Mouse (Mus musculus) lung, postnatal 14 days (tissue): Measurements from ENCODE around the gene Hes5.

ENCODE experiments used
- DNase-seq: peaks from one replicate; pipeline ENCODE4 v3.0.0; 2021

Hes5 gene

DNA sequence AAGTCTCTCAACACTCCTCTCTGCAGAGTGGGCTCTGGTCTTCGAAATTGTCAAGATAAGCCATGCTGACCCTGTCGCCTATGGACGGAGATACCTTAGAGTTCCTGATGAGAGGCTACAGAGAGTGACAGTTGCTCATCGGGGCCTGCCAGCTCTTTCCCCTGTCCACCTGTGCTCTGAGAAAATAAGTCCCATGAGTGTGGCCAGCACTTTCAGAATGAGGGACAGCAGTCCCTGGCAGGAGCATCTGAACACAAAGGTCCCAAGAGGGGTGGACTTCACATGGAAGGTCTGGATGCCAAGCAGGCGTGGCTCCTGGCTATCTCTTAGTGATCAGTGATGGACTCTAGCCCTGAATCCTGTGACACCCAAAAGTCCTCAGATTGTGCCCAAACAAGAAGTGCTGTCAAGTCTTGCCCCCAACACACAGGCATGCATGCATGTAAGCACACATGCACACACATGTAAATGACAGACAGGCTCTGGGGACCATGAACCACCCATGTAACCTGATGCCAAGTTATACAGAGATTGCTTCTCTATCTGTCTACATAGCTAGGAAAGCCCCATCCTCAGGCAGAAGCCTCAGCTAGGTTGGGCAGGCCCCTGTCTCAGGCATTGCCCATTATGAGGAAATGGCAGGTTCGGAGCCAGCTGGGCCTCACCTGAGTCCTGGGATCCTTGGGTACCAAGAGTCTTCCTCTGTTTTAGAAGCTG is 17.2 kb upstream of the Hes5 start:
- DNase-seq = no peak

DNA sequence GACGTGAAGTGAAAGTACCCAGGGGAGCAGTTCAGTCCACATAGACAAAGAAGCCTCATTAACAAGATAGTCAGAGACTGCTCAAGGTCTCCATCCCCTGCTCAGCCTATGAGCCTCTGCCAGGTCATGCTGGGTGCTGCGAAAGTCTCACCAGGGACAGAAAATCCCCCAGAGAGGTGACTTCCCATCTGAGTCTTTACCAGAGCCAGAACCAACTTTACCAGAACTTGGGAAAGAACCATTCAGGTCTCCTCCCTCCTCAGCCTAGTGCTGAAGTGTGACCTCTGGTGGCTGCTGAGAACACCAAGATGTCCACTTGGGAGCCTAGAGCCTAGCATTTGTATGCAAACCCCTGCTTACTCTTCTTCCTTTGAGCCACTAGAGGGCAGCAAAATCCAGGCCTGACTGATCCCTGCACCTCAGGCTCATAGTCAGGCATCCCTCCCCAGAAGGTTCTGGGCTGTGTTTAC is 16.6 kb upstream of the Hes5 start:
- peak; percentile 81 for DNase-seq

GRCm38 (mm10) chr4:154946319-154946718 is 14.4 kb upstream of the Hes5 start:
- DNase-seq = peak; percentile 69

DNA sequence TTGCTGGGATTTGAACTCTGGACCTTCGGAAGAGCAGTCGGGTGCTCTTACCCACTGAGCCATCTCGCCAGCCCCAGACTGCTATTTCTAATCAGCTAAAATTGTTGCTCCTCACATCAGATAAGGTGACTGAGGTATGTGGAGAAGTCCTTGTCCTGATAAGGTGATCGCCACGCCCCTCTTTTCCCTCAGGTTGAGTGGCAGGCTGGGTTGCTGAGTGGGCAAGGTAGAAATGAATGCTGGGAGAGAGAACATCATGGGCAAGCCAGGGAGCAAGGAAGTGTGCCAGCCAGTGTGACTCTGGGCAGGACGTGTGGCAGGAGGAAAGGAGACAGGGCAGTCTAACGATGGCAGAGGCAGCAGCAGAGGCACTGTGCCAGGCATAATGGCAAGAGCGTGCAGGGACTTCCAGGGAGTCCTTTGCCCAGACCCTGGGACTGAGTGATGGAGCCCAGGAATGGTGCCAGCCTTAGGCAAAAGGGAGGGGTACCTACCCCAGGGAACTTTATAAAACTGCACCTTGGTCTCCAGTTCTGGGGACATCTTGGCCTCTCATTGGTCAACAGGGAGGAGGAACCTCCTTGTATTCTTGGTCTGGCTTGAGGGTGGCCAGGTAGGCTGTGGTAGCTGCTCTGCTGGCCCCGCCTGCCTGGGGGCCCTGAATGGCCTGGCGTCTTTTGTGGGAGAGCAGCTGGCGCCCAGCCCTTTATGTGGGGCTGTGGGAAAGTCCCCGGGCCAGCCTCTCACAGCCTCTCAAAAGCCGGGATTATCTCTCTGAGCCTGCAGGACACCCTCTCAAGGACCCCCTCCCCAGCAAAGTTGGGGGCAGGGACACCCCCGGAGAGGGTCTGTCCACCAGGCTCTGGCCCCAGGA is 12.4 kb upstream of the Hes5 start:
- DNase-seq = peak; percentile 37

DNA sequence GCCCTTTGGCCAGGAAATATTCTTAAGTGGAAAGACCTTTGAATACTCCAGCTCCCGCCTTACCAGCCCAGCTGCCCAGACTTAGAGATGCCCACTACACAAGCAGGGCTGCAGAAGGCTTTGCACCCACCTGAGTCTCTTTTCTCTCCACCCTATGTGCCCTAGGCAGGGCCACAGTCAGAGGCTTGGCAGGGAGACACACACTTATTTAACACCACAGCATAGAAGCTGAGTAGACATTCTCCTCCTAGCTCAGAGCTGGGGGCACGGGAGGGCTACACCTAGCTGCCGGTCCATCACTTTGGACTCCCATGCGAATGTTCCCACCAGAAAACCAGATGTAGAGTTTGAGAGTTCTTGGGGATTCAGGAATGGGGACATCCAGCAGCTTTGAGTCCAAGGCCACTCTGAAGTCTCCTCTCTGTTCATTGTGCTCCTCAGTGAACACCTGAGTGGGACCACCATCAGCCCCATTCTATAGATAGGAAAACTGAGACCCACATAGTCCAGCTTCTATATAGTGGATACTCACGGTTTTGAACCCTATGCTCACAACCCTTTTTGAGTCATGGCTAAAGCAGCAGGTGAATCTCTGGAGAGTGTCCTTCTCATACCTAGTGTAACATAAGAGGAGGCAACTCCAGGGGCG is 11.7 kb upstream of the Hes5 start:
- DNase-seq = no peak

- DNase-seq = no peak
These were observed 11.1 kb upstream of the Hes5 start for GRCm38 (mm10) chr4:154949589-154949982.

- DNase-seq = no peak
These were observed 8.1 kb upstream of the Hes5 start for GRCm38 (mm10) chr4:154952461-154953241.

GRCm38 (mm10) chr4:154956604-154957003 is 4.1 kb upstream of the Hes5 start:
- DNase-seq = no peak

DNA sequence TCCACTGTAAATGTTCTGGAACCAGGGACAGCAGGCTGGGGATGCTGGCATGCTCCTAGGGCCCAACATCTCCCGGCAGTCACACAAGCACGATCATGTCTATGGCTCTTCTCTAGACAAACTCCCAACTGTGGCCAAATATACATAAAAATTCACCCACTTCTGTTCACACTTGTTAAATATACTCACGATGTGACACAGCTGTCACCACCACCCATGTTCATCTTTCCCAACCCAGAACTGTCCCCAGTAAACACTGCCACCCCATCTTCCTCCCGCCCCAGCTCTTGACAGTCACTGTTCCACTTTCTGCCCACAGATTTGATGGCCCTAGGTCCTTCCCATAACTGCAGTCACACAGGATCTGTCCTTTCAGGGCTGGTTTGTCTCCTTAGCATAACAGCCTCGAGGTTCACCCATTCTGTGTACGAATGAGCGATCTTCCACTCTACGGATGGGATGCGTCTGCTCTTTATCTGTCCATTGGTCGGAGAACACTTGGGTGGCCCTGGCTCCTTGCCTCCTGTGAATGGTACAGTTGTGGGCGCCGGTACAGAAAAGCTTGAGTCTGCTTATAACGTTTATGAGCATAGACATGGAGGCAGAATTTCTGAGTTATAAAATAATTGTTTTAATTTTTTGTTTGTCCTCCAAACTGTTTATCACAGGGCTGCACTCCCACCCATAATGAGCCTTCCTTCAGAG is 3.3 kb upstream of the Hes5 start:
- DNase-seq = no peak

DNA sequence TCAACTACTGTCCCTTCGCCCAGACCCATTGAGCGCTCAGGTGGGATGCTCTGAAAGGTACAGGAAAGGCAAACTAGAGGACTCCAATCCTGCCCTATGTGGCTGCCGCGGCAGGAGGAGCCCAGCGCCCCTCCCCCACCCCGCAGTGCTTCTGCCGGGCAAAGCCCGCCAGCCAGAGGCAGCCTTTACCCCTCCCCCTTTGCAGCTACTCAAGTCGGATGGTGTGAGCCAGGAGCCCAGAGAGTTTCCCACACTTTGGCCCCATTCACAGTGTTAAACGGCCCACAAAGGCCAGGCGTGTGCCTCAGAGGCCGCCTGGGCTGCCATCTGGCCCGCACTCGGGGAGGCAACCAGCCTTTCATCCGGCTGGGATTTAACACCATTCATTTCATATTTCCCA is 2.6 kb upstream of the Hes5 start:
- DNase-seq = no peak

- no peak for DNase-seq
These were observed 2.1 kb upstream of the Hes5 start for GRCm38 (mm10) chr4:154958621-154959020.

- no peak for DNase-seq
These were observed 568 bp upstream of the Hes5 start for GRCm38 (mm10) chr4:154960021-154960689.

- peak; percentile 37 for DNase-seq
These were observed 559 bp downstream of the Hes5 start for GRCm38 (mm10) chr4:154961226-154961738.

GRCm38 (mm10) chr4:154961911-154962310 is 1.2 kb downstream of the Hes5 start:
- peak; percentile 44 for DNase-seq

DNA sequence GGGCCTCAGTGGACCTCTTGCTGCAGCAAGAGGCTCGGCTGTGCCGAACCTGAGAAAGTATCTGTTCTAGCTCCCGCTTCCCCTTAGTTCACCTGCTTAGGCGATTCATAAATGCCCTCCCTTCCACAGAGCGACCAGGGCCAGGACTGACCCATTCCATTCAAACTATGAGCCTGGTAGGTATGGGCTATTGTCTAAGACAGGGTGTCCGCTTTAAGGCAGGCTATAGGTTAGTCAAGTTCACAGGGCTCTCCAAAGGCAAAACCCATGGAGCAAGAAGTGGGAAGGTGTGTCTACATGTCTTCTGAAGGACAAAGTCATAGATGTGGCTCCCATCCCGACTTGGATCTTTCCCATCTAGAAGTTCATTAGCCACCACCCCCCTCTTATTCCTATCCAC is 2.0 kb downstream of the Hes5 start:
- DNase-seq = no peak

DNA sequence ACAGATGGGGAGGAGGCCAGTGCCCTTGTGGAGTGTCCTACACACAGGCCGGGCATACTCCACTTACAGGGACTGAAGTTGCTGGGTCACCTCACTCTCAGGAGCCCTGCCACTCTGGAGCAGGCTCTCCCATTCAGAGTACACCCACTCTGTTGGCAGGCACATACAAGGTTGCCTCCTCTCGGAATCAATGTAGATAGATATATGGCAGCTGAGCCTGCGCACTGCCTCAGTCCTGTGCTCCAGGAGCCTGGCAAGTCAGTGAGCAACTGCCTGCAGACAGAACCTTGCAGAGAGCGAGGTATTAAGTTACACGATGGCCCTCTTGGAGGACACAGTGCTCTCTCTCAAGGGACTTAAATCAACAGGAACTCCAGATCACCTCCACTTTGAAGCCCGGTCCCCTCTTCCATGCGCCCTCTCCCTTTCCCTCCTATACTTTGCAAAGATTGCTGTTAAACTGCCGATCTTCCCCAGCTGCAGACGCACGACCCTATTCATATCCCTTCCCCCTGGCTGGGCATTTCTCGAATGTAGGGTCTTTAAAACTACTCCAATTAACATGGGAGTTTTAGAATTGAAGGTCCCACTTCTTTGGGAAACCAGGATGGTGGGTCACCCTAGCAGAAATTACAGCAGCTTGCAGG is 2.6 kb downstream of the Hes5 start:
- no peak for DNase-seq

DNA sequence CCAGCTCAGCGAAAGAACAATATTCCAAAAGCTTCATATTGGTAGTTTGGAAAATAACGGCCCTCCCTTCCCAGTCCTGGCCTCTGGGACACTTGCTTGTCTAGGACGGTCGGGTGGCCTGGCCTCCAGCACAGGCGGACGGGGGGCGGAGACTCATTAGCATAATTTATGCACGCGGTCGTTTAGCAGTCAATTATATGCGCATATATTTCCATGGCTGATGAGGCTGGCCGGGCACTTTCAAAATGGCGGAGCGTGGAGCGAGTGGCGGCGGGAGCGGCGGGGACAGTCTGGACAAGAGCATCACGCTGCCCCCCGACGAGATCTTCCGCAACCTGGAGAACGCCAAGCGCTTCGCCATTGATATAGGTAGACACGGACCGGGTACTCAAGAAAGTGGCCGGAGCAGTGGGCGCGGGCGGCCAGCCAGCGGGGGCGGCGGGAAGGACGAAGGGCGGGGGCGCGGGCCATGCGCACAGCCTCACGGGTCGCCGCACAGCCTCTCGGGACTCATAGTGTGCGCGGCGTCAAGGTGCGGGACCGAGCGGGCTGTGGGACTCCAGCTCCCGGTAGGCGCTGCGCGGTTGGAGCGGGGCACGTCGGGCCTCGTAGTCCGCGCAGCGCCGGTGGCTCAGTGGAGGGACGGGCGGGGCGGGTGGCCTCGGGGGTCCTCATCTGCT is 3.3 kb downstream of the Hes5 start, which contains the start of gene Pank4:
TSS of gene Pank4 (plus strand) at position 223 of the 680 bp plus-strand sequence.
- DNase-seq = peak; percentile 91

GRCm38 (mm10) chr4:154964581-154965235 is 4.0 kb downstream of the Hes5 start:
- no peak for DNase-seq

GRCm38 (mm10) chr4:154965856-154966255 is 5.1 kb downstream of the Hes5 start:
- DNase-seq = no peak
